Mouse (Mus musculus): ENCODE data around the gene Tulp2.
"Not testable (repeated sequence)": the region's sequence is repeated elsewhere in the genome, so short reads cannot be mapped to it uniquely, and the experiment has no call there.

Tulp2 gene

DNA sequence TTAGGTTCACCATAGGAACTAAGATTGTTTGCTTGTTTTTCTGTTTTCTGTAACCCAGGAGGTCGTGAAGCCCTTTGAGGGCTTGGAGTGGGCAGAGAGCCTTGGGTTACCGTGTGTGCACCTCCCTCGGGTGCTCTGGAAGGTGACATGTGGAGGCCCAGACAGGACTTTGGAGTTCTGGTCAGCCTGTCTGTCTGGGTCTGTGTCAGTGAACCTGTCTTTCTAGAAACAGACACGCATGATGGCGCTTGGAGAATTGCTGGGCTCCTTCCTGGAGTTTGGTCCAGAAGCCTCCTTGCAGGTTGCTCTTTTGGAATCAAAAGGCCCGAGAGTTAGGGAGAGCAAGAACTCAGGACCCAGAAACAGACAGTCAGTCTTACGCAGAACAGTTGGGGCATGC, 21.3 kb upstream of the Tulp2 start:
- DNase-seq (ENCODE audit: low spot score) = no peak

- no peak for DNase-seq (ENCODE audit: low spot score)
Observed at GRCm38 (mm10) chr7:45460860-45461314, 20.8 kb upstream of the Tulp2 start.

GRCm38 (mm10) chr7:45461326-45461725, 20.4 kb upstream of the Tulp2 start:
- DNase-seq (ENCODE audit: low spot score) = no peak

DNA sequence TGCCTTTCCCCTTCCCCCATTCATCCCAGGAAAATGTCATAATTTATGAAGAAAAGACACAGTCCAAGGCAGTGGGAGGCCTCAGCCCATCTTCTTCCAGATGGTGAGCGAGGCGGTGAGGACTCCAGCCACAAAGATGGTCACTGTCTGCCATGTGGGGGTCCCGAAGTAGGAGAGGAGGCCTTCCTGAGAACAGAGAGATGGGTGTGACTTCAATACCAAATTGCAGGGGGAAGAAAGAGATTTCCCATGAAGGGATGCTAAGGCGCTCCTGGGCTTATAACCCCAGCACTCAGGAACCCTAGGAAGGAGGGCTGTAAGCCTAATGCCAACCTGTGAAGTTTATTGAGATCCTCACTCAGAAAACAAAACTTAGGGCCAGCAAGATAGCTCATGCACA, 19.9 kb upstream of the Tulp2 start:
- DNase-seq (ENCODE audit: low spot score) = no peak

- DNase-seq (ENCODE audit: low spot score) = no peak
Observed at GRCm38 (mm10) chr7:45462325-45462724, 19.4 kb upstream of the Tulp2 start.

GRCm38 (mm10) chr7:45462868-45463267, 18.8 kb upstream of the Tulp2 start:
- not testable (repeated sequence) for DNase-seq (ENCODE audit: low spot score)

- DNase-seq (ENCODE audit: low spot score) = no peak
Observed at GRCm38 (mm10) chr7:45463987-45464778, 17.5 kb upstream of the Tulp2 start.

DNA sequence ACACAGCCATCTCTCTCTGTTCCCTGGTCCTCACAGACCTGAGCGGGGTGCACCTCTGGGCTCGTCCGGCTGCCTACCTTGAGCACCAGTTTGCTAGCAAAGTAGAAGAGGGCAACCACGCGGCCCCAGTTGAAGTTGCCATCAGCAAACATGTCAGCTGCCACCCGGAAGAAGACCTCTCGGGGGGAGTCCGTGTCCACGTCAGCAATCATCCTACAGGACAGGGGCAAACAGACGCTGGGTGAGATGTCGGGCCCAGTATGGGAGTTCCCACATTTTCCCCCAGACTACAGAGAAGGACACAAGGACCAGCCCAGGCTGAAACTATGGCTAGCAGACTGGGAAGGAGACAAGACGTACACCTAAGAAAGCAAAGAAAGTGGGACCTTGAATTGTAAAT, 16.6 kb upstream of the Tulp2 start:
- DNase-seq (ENCODE audit: low spot score) = no peak

- DNase-seq (ENCODE audit: low spot score) = no peak
Observed at GRCm38 (mm10) chr7:45465549-45465948, 16.1 kb upstream of the Tulp2 start.

- peak; percentile 93 for DNase-seq (ENCODE audit: low spot score)
Observed at GRCm38 (mm10) chr7:45466283-45467089, 15.2 kb upstream of the Tulp2 start, which contains the start of gene Bax. Bax (minus strand) TSS chr7:45466898.

GRCm38 (mm10) chr7:45467090-45467670, 14.5 kb upstream of the Tulp2 start:
- DNase-seq (ENCODE audit: low spot score) = no peak

DNA sequence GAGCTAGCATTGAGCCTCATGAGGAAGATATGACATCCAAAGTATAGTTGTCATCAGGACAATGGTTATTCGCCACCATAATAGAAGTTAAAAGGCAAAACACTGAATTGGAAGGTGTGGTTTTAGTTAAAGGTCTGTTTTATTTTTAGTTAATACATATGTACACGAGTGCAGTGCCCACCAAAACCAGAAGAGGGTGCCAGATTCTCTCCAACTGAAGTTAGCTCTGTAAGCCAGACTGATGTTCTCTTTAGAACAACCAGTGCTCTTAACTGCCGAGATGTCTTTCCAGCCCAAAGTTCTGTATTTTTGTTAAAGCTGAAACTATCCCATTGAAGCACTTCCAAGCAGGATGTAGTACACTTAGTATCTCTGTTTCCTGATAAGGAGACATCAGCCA, 10.8 kb upstream of the Tulp2 start:
- peak; percentile 67 for DNase-seq (ENCODE audit: low spot score)

DNA sequence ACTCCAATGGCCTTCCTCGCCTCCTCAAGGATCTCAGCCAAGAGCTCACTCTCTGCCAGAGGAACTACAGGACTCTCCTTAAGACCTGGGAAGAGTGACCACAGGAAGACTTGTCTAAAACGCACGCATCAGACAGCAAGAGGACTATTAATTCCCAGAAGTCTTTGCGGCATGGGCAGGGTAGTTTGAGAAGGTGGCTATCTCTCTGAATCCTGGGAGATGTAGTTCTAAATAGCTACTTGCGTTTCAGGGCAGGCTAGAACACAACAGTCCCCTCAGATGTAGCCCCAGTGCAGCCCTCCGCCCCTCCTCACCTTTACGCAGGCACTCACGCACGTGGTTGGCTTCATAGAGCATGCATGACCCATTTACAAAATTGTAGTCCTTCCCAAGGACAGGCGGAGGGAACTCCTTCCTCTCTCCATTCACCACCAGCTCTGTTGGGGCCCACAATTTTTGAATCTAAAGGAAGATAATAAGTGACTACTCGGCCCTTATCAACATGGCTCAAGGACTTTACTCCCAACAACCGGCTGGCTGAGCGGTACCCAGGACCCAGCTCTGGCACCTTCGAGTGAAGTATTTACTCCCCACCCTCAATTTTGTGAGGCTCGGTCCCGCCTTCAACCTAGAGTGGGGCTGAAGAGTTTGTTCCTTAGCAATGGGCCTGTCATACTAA, 6.2 kb upstream of the Tulp2 start:
- DNase-seq (ENCODE audit: low spot score) = no peak

DNA sequence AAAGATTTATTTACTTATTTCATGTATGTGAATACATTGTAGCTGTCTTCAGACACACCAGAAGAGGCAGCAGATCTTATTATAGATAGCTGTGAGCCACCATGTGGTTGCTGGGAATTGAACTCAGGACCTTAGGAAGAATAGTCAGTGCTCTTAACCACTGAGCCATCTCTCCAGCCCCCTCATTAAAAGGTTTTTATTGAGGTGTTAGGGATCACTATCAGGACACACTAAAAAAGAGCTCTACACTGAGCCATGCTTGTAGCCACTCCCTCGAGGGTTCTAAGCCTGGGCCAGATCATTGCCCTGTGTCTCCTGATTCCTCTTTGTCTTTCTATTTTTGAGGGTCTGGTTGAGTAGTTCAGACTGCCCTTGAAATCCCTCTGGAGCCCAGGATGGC, 5.2 kb upstream of the Tulp2 start:
- no peak for DNase-seq (ENCODE audit: low spot score)

DNA sequence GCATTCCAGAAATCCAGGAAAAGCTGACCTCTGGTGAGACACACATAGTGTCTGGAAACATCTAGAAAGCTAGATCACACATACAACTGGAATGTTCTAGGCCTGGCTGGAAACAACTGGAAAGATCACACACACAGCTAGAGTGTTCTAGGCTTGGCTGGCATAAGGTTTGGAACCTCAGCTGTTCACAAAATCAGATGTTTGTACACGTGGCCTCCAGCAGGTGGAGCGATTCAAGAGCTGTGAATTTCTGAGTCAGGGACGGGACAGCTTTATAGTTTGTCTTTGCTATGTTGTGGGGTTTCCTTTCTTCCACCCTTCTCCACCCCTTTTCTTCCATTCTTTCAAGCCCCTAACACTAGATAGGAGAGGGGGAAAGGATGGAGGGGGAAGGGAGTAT, 4.7 kb upstream of the Tulp2 start:
- DNase-seq (ENCODE audit: low spot score) = peak; percentile 68

- no peak for DNase-seq (ENCODE audit: low spot score)
Observed at GRCm38 (mm10) chr7:45478774-45479173, 2.9 kb upstream of the Tulp2 start.

DNA sequence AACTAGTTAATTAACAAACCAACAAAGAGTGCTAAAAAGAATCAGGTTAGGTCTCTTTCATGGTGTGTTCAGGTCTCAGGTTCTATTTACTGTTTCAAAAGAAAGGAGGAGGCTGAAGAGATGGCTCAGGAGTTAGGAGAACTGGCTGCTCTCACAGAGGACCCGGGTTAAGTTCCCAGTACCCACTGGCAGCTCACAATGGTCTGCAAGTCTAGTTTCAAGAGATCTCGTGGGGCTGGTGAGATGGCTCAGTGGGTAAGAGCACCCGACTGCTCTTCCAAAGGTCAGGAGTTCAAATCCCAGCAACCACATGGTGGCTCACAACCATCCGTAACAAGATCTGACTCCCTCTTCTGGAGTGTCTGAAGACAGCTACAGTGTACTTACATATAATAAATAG, 1.4 kb upstream of the Tulp2 start:
- not testable (repeated sequence) for DNase-seq (ENCODE audit: low spot score)

DNA sequence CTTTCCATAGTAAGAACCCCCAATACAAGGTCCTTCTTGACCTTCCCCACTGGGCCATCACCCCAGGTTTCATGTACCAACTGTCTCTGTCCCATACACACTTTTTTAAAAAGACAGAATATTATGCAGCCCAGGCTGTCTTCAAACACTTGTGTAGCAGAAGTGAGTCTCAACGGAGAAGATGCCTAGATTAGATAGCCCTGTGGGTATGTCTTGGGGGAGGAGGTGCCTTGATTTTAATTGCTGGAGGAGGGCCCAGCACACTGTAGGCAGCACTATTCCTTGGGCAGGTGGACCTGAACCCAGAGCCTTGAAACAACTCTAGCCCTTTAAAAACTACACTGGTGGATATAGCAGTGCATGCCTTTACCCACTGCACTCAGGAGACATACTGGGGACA, 489 bp downstream of the Tulp2 start:
- no peak for DNase-seq (ENCODE audit: low spot score)

GRCm38 (mm10) chr7:45484985-45485384, 3.3 kb downstream of the Tulp2 start:
- DNase-seq (ENCODE audit: low spot score) = not testable (repeated sequence)

DNA sequence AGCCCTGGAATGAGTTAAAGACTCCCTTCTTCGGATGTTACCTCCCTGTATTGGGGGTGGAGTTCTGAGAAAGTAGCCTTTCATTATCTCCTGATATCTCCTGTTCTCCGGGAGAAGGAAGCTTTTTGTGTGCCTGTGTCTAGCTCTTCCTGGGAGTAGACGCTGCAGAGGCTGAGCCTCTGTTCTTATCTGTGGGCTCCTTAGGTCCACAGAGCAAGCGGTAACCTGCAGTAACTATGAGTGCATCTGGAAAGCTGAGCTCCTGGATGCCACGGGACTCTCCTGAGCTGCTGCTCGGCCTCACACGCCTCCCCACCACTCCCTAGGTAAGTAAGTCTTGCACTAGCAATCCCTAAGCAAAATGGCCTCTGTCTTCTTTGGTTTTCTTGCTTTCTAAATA, 4.5 kb downstream of the Tulp2 start:
- DNase-seq (ENCODE audit: low spot score) = no peak

GRCm38 (mm10) chr7:45486761-45487415, 5.2 kb downstream of the Tulp2 start, which contains the start of gene Gm45808:
Gm45808 (minus strand) TSS chr7:45486811.
- DNase-seq (ENCODE audit: low spot score) = no peak

- no peak for DNase-seq (ENCODE audit: low spot score)
Observed at GRCm38 (mm10) chr7:45487861-45488292, 6.2 kb downstream of the Tulp2 start.
